23 mouse cellular contexts compared by ENCODE assay signal in the genomic region with DNA sequence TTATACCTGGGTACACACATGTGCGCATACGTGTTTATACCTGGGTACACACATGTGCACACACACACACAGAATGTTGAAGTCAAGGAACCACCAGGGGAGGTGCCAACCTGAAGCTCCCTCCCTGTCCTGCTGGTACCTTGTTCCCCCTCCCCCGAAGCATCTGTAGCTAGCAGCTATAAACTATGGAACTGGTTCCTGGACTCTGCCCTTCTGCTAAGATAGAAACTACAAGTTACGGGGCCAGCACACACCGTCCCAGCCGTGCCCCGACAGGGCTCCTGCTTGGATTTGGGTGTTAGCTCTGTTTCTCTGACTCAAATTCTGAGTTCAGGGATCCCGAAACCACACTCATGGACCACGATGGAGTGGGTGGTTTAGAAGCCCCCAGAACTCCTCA.
DNase-seq lines count a peak whose midpoint lies in the region; ATAC-seq and TF ChIP-seq lines count a peak whose summit lies in the region.
"Had no signal": no experiment of that assay in that cellular context is flagged by ENCODE, and none has a peak within 500 bp of the region (broad histone marks: within the 10 kb centered on the region; RNA-seq: fewer than 3 reads in every experiment).

No protein-coding gene starts in this region.

- no peak overlapping the region for H3K4me3 ChIP-seq in liver, embryonic 16.5 days (ENCODE audit: low read depth, low read length)
- H3K4me3 ChIP-seq in embryonic fibroblast, embryonic 13.5 days (ENCODE audit: insufficient read depth, low read length) = no peak overlapping the region
- H3K4me3 ChIP-seq in intestine, embryonic 16.5 days (ENCODE audit: low read length) = no peak overlapping the region
- H3K4me3 ChIP-seq: heart, adult 2 months; heart, embryonic 10.5 days; heart, embryonic 13.5 days; hindbrain, embryonic 15.5 days had no signal

- H3K27me3 ChIP-seq in liver, embryonic 16.5 days (ENCODE audit: control insufficient read depth, insufficient read depth, low read depth, low read length) = no peaks in the 10 kb centered on the region
- H3K27me3 ChIP-seq in intestine, embryonic 16.5 days (replicated peaks; ENCODE audit: control insufficient read depth, insufficient read depth, low read length) = no peaks in the 10 kb centered on the region
- H3K27me3 ChIP-seq: hindbrain, embryonic 15.5 days; Patski had no signal

- ATAC-seq in liver, embryonic 16.5 days (ENCODE audit: low read depth) = peak; percentile 62; the same call in 1 of the 2 replicates
- peak; percentile 75; the same call in 1 of the 2 replicates for ATAC-seq in intestine, embryonic 16.5 days
- ATAC-seq: forebrain, embryonic 14.5 days; forebrain, postnatal 0 days; Patski had no signal

- DNase-seq in liver = no peak
- no peak for DNase-seq in gastrocnemius, postnatal 10 days
- no peak for DNase-seq in neural tube, embryonic 10.5 days (ENCODE audit: extremely low spot score, low spot score)
- DNase-seq: adrenal gland, postnatal 10 days; adrenal gland, postnatal 36 days; B cell, adult 2 months; cerebellum, adult 18-20 months; cerebellum, adult 9-10 months; cerebellum, postnatal 14 days; forebrain, postnatal 0 days; gastrocnemius, postnatal 36 days; heart, adult 2 months; heart, postnatal 14 days; heart, postnatal 4 days had no signal

- H3K4me2 ChIP-seq in liver, embryonic 16.5 days (ENCODE audit: low read depth, low read length) = no peak overlapping the region
- H3K4me2 ChIP-seq in intestine, embryonic 16.5 days (ENCODE audit: low read depth, low read length) = 0 out of 2 replicates have a peak overlapping the region, but pooled peaks have one; percentile 3
- H3K4me2 ChIP-seq: heart, embryonic 13.5 days; hindbrain, embryonic 15.5 days had no signal

- TF ChIP-seq POLR2A in embryonic fibroblast, embryonic 13.5 days (IDR thresholded peaks at IDR 0.05; ENCODE audit: low read depth, low read length) = no peak

- 67% methylated on average over 9 of the region's 9 CpGs for WGBS in liver, embryonic 16.5 days (ENCODE audit: insufficient replicate concordance)
- WGBS in intestine, embryonic 16.5 days = 62% methylated on average over 9 of the region's 9 CpGs

- no peak overlapping the region for H3K9ac ChIP-seq in liver, embryonic 16.5 days (ENCODE audit: low read depth, low read length)
- H3K9ac ChIP-seq in intestine, embryonic 16.5 days (ENCODE audit: low read depth, low read length) = no peak overlapping the region
- H3K9ac ChIP-seq: forebrain, postnatal 0 days; heart, embryonic 13.5 days; hindbrain, embryonic 15.5 days had no signal

- no peak for TF ChIP-seq CTCF in embryonic fibroblast, embryonic 13.5 days (IDR thresholded peaks at IDR 0.05; ENCODE audit: borderline replicate concordance, insufficient read depth, low read length)

- H3K9me3 ChIP-seq in liver, embryonic 16.5 days (replicated peaks; ENCODE audit: control insufficient read depth, low read length) = no peaks in the 10 kb centered on the region
- no peaks in the 10 kb centered on the region for H3K9me3 ChIP-seq in intestine, embryonic 16.5 days (ENCODE audit: control insufficient read depth, low read length)
- H3K9me3 ChIP-seq: G1E; heart, embryonic 10.5 days; heart, embryonic 13.5 days; hindbrain, embryonic 15.5 days had no signal

- H3K27ac ChIP-seq in liver, embryonic 16.5 days (ENCODE audit: low read length) = no peak overlapping the region
- H3K27ac ChIP-seq in embryonic fibroblast, embryonic 13.5 days (ENCODE audit: insufficient read depth, low read length) = 0 out of 2 replicates have a peak overlapping the region, but pooled peaks have one; percentile 97
- no peak overlapping the region for H3K27ac ChIP-seq in intestine, embryonic 16.5 days (ENCODE audit: low read length)
- H3K27ac ChIP-seq: heart, adult 2 months; heart, embryonic 10.5 days; heart, embryonic 13.5 days; hindbrain, embryonic 15.5 days had no signal

- H3K4me1 ChIP-seq in liver, embryonic 16.5 days (ENCODE audit: control insufficient read depth, low read depth, low read length) = no peaks in the 10 kb centered on the region
- peaks cover 30% of the 10 kb centered on the region for H3K4me1 ChIP-seq in embryonic fibroblast, embryonic 13.5 days (ENCODE audit: control insufficient read depth, insufficient read depth, low read length)
- peaks cover 16% of the 10 kb centered on the region for H3K4me1 ChIP-seq in intestine, embryonic 16.5 days (ENCODE audit: control insufficient read depth, insufficient read depth, low read length)
- H3K4me1 ChIP-seq: hindbrain, embryonic 15.5 days had no signal

- no peaks in the 10 kb centered on the region for H3K36me3 ChIP-seq in liver, embryonic 16.5 days (ENCODE audit: control insufficient read depth, insufficient read depth)
- H3K36me3 ChIP-seq in intestine, embryonic 16.5 days (ENCODE audit: control insufficient read depth, insufficient read depth, low read length) = no peaks in the 10 kb centered on the region
- H3K36me3 ChIP-seq: G1E; heart, embryonic 10.5 days; heart, embryonic 13.5 days; hindbrain, embryonic 15.5 days had no signal
